Mouse (Mus musculus) layer of hippocampus, adult 9-11 months (tissue): ENCODE measurements around the gene Ipo11.

ENCODE experiments used
- DNase-seq: peaks from one replicate; pipeline ENCODE4 v3.0.0; 2022

Ipo11 gene

DNA sequence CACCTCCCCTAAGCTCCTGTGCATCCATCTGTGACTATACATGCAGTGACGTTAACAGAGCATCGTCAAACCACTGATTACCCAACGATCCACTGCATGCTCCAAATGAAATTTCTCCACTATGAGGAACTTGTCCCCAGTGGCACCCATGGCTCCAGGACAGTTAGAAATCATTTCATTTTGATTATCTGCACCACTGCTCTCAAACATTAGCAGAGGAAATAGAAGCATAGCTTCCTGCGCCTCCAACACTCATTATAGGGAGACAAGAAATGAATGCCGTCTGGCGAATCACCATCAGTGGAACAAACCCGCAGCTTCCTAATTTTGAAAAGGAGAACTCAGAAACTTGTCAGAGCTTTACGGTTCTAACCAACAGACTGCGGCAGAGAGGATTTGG is 123.7 kb downstream of the Ipo11 start:
- no peak for DNase-seq

DNA sequence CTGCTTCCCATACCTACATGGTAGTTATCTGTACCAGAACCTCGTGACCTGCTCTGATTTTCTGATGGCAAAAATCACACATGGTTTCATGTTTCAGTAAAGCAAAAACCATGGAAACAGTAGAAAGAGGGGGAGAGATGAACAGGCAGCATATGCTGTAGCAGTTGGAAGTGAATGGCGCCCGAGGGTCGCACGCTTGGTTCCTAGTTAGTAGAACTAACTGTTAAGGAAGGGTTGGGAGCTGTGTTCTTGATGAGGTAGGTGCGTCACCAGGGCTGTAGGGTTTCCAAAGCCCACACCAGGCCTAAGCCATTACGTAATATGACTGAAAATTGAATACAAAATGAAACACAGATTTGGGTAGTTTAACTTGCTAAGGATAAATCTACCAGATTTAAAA is 126.6 kb downstream of the Ipo11 start:
- DNase-seq, result peak; percentile 48

DNA sequence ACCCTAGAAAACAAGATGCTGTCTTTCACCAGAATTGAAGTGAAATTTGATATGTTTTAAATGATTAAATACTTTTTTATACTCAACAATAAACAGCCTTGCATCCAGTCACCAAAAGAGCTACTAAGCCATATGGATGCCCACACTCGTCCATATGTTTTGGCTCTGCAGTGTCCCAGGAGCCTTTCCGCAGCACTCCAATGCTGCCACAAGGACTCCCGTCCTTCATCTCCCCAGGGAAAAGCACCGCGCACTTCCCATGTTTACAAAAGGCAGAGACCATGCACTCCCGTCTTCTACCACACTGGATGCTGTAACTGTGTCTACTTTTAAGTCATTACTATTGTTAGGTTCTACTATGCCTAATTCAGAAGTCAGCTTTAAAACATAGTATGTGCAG is 127.9 kb downstream of the Ipo11 start:
- peak; percentile 41 for DNase-seq

DNA sequence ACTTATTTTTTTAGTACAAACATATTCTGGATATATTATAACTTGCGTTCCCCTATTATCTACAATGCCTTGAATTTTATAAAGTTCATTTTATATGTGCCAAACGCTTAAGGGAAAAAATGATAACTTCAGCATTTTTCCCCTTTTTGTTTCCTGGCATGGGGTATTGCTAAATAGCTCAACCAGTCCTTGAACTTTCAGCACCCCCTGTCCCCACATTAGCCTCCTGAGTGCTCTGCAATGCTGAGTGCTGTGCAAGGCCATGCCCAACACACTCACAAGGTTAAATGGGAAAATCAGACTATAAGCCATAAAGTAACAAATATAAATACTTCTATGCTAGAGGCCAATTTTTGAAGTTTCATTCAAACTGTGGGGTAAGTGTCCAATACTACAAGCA is 128.4 kb downstream of the Ipo11 start:
- no peak for DNase-seq

GRCm38 (mm10) chr13:106807303-106807702 is 129.5 kb downstream of the Ipo11 start:
- no peak for DNase-seq

DNA sequence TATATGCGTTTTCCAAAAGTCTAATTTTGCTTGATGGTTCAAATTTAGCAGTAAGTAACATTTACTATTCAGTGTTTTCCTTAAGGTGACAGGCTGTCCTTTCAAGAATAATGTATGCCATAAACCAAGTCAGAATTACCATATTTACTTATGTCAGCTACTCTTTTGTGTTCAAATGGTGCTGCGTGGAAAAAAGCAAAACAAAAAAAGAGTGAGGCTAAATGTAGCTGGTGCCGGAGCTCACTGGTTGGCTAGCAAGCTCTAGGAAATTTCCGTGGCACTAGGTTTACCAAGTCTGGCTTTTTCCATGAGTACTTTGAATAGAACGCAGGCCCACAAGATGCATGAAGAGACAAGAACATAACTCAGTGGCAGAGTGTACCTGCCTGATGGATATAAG is 131.6 kb downstream of the Ipo11 start:
- DNase-seq, result no peak

- no peak for DNase-seq
Measured at GRCm38 (mm10) chr13:106798026-106798425, 138.7 kb downstream of the Ipo11 start.

DNA sequence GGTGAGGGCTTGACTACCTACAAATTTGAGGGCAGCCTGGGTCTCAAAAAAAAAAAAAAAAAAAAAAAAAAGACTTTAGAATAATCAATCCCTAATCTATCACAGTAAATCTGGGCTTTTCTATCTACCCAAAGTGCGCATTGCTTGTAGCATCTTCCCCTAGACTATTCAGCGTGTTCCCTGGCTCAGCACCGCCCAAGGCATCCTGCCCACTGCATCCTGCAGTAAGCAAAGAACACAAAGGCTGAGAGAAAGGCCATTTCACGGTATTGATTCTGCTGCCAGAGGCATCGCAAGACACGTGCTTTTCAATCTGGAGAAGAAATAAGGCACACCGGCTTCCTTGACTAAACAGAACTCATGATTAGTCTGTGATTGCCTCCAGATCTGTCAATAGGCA is 147.9 kb downstream of the Ipo11 start:
- DNase-seq, result no peak

DNA sequence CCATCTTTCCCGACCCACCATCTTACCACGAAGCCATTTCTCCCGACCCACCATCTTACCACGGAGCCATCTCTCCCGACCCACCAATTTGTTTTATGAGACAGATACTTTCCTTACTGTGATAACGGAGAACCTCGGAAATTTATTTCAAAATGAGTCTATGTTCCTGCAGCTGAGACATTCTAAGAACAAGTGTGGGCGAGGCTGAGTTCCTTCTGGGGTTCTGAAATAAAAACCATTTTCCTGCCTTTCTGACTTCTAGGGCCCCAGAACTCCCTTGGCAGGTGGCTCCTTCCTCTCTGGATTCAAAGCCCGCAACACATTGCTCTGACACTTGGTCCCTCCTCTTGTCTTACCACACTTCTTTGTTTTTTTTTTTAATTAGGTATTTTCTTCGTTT is 168.0 kb downstream of the Ipo11 start:
- no peak for DNase-seq

GRCm38 (mm10) chr13:106762611-106763010 is 174.1 kb downstream of the Ipo11 start:
- no peak for DNase-seq

GRCm38 (mm10) chr13:106761661-106762060 is 175.1 kb downstream of the Ipo11 start:
- no peak for DNase-seq

DNA sequence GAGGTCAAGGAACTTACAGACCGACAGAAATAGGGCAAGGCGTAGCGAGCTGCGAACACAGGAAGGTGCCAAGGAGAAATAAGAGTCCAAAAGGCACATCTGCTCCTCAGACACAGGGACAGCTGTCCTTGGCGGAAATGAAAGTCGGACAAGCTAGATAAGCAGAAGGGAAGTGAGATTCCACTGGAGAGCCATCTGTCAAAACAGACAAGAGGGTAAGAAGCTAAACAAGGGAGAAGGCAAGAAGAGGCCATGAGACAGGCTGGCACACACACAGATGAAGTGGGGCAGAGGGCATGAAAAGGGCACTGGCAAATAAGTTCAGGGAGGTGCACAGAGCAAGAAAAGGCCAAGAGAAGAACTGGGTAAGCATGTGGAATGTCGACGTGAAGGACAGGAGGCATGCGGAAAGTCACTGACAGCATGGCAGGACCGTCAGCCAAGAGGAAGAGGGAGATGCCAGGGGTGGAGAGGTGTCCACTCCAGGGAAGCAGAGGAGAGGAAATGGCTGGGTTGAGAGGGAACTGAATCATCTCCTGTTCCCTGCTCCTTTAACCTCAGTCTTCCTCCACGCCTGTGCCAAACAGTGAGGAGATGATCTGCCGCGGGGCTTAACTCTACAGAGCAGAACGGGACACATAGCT is 176.4 kb downstream of the Ipo11 start:
- DNase-seq, result peak; percentile 54

GRCm38 (mm10) chr13:106755892-106756291 is 180.9 kb downstream of the Ipo11 start:
- DNase-seq, result no peak

GRCm38 (mm10) chr13:106754216-106754615 is 182.5 kb downstream of the Ipo11 start:
- no peak for DNase-seq

DNA sequence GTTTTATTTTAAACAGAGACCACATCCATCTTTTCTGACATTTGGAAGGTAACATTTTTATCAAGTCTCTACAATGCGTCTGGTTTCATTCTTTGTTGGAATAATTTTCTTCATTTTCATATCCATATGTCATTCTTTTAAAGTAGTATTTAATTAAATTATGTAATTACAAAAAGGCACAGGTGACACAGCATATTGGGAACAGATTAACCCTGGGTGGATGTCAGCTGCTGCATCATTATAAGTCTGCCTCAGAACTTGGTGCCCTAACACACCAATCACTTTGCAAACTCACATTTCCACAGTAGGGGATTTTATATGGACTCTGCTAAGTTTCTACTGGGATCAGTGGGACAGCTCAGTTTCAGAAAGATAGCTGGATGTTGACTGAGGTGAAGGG is 184.8 kb downstream of the Ipo11 start:
- peak; percentile 23 for DNase-seq

- DNase-seq, result no peak
Measured at GRCm38 (mm10) chr13:106746823-106747222, 189.9 kb downstream of the Ipo11 start.

DNA sequence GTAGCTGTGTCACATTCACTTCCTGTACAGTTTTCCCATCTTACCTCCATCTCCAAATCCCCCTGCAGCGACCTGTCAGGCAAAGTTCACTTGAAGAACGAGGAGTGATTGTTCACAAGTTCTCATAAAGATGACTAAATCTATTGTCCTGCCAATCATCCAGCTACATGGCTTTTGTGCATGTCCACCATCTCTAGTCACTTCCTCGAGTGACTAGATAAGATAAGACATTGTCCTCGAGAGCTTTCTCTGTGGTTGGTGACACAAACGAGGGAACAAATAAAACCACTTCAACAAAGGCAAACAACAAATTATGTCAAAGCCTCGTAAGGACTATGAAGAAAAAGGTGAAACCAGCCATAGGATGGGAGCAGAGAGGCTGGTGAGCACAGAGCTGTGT is 191.6 kb downstream of the Ipo11 start:
- no peak for DNase-seq
